Mouse (Mus musculus): Measurements from ENCODE around the gene Gp1ba. TPM values are rescaled to one million over a fixed set of nuclear protein-coding genes. Genes with fewer than 3 reads are reported as not detected.

Gene Gp1ba
- polyA plus RNA-seq, 1 experiment from 2014 or later = 0.15 TPM

DNA sequence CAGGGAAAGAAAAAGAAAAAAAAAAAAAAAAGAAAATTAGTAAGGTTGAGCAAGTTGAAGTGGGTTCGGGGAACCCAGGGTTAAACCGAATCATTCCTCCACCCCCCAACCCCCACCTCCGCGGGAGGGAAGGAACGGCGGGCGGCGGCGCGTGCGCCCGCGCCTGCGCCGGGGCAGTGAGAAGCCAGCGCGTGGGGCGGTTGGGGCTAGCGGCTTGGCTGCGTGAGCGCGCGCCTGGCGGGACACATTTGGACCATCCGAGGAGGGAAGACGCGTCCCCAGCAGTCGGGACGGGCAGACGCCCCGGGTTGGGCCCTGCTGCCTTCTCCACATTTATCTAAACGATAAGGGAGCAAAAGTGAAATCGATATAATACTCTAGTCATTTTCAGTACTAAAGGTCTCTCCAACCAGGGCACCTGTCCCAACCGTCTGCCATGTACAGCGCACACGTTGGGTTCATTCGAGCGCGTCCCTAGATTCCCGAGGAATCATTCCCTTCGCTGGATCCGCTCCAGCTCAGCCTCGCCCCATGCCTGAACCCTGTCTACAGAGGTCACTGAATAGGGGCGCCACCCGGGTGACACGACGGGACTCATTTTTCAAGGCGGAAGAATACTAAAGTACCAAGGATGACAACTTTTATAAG, 16.1 kb downstream of the Gp1ba start:
- Histone ChIP-seq H3K27ac (peak overlapping the region; percentile 99), H3K4me1 (peaks cover 50% of the 10 kb centered on the region), H3K9ac (peak overlapping the region; percentile 98), H3K36me3 (peaks cover 26% of the 10 kb centered on the region), H3K4me2 (replicated peaks) (peak overlapping the region; percentile 97), H3K9me3 (no peaks in the 10 kb centered on the region), H3K27me3 (no peaks in the 10 kb centered on the region), H3K4me3 (peak overlapping the region; percentile 99)
- WGBS = under 1% methylated on average over 44 of the region's 48 CpGs
- peak; percentile 29; the same call in 1 of the 2 replicates for ATAC-seq (ENCODE audit: insufficient number of reproducible peaks, insufficient read depth, low FRiP score, low TSS enrichment)

GRCm38 (mm10) chr11:70655571-70656455, 16.9 kb downstream of the Gp1ba start:
- 1% methylated on average over 61 of the region's 61 CpGs for WGBS
- Histone ChIP-seq H3K27ac (peak overlapping the region; percentile 99), H3K36me3 (peaks cover 28% of the 10 kb centered on the region), H3K9ac (peak overlapping the region; percentile 98), H3K4me1 (peaks cover 47% of the 10 kb centered on the region), H3K4me3 (peak overlapping the region; percentile 99), H3K4me2 (replicated peaks) (peak overlapping the region; percentile 97), H3K9me3 (no peaks in the 10 kb centered on the region), H3K27me3 (no peaks in the 10 kb centered on the region)
- ATAC-seq (ENCODE audit: insufficient number of reproducible peaks, insufficient read depth, low FRiP score, low TSS enrichment) = no peak

- 0 out of 2 replicates have a peak, but pooled peaks have one; percentile 29 for ATAC-seq (ENCODE audit: insufficient number of reproducible peaks, insufficient read depth, low FRiP score, low TSS enrichment)
- H3K4me1 ChIP-seq = peaks cover 47% of the 10 kb centered on the region
- H3K9ac ChIP-seq = peak overlapping the region; percentile 98
These were observed 17.6 kb downstream of the Gp1ba start for GRCm38 (mm10) chr11:70656456-70656927.

DNA sequence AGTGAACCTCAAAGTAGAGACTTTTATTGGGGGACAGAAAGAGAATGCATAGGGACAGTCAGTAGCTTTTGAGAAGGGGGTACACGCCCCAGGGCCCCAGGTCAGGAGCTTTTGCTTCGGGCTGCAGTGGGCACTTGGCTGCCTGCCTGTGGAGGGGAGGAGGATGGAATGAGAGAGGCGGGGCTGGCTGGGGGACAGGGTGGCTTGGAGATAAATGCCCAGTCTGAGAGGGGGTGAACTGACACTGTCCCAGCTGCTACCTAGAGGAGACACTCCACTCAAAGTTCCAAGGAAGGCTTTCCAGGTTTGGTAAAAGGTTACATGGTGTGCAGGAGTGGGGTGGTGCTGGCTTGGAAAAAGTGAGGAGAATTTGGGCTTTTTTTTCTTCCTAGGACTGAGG, 18.0 kb downstream of the Gp1ba start, which contains the start of gene Eno3:
Gene Eno3, plus strand, starts transcription at position 239 of the 400 bp plus-strand sequence.
- Histone ChIP-seq H3K9me3 (no peaks in the 10 kb centered on the region), H3K27me3 (no peaks in the 10 kb centered on the region), H3K4me2 (replicated peaks) (peak within 1 kb of the TSS; percentile 97), H3K9ac (peak within 1 kb of the TSS; percentile 98), H3K4me3 (peak within 1 kb of the TSS; percentile 99), H3K27ac (peak within 1 kb of the TSS; percentile 99), H3K4me1 (peaks cover 45% of the 10 kb centered on the region), H3K36me3 (peaks cover 25% of the 10 kb centered on the region)
- WGBS = 14% methylated on average over 3 of the region's 3 CpGs
- no peak for ATAC-seq (ENCODE audit: insufficient number of reproducible peaks, insufficient read depth, low FRiP score, low TSS enrichment)

More at GRCm38 (mm10) chr11:70656456-70656927, 17.6 kb downstream of the Gp1ba start:
- Histone ChIP-seq H3K4me2 (replicated peaks) (peak overlapping the region; percentile 97), H3K36me3 (peaks cover 26% of the 10 kb centered on the region), H3K27ac (peak overlapping the region; percentile 99), H3K9me3 (no peaks in the 10 kb centered on the region), H3K27me3 (no peaks in the 10 kb centered on the region), H3K4me3 (peak overlapping the region; percentile 99)
- WGBS = 2% methylated on average over 16 of the region's 16 CpGs

DNA sequence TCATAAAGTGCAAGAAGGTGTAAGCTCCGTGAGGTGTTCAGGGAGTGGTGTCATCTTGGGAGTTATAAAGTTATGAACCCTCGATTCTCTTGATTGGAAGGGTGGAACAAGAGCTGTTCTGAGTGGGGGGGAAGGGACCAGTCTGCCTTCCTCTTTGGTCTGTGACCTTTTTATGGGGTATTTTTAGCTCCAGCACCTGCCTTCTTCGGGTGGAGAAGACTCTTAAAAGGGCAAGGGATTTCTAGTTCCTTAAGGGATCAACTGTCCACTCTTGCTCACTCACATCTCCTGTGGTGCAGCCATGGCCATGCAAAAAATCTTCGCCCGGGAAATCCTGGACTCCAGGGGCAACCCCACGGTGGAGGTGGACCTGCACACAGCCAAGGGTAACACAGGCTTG, 18.7 kb downstream of the Gp1ba start:
- Histone ChIP-seq H3K36me3 (peaks cover 27% of the 10 kb centered on the region), H3K9ac (no peak overlapping the region), H3K4me1 (peaks cover 39% of the 10 kb centered on the region), H3K4me2 (replicated peaks) (0 out of 2 replicates have a peak overlapping the region, but pooled peaks have one; percentile 9), H3K9me3 (no peaks in the 10 kb centered on the region), H3K4me3 (no peak overlapping the region), H3K27me3 (no peaks in the 10 kb centered on the region), H3K27ac (peak overlapping the region; percentile 99)
- 46% methylated on average over 6 of the region's 6 CpGs for WGBS
- ATAC-seq (ENCODE audit: insufficient number of reproducible peaks, insufficient read depth, low FRiP score, low TSS enrichment) = no peak

GRCm38 (mm10) chr11:70657991-70658390, 19.1 kb downstream of the Gp1ba start:
- H3K36me3 ChIP-seq = peaks cover 27% of the 10 kb centered on the region
- peak overlapping the region; percentile 11; the same call in 1 of the 2 replicates for H3K9ac ChIP-seq
- ATAC-seq (ENCODE audit: insufficient number of reproducible peaks, insufficient read depth, low FRiP score, low TSS enrichment) = no peak
- H3K27ac ChIP-seq = peak overlapping the region; percentile 99; the same call in 1 of the 2 replicates
- H3K4me1 ChIP-seq = peaks cover 35% of the 10 kb centered on the region
- H3K4me3 ChIP-seq = no peak overlapping the region
- no peaks in the 10 kb centered on the region for H3K9me3 ChIP-seq
- H3K27me3 ChIP-seq = no peaks in the 10 kb centered on the region
- H3K4me2 ChIP-seq (replicated peaks) = no peak overlapping the region
- 47% methylated on average over 9 of the region's 9 CpGs for WGBS

DNA sequence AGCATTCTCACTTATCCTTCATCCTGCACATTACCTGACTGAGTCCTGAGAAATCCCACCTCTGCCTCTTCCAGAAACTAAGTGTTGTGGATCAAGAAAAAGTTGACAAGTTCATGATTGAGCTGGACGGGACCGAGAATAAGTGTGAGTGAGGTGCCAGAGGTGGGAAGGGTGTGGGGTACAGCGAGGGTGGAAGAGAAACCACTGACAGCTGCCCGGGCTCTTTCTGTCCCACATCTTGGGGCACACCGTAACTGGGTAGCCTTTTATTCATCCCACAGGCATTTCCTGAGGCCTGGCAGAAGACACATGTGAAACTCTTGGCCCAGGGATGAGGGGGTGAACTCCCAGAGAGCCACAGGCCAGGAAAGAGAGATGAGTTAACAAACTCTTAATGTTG, 19.6 kb downstream of the Gp1ba start:
- H3K4me2 ChIP-seq (replicated peaks) = no peak overlapping the region

GRCm38 (mm10) chr11:70658942-70659341, 20.0 kb downstream of the Gp1ba start:
- H3K27ac ChIP-seq = no peak overlapping the region
- no peak for ATAC-seq (ENCODE audit: insufficient number of reproducible peaks, insufficient read depth, low FRiP score, low TSS enrichment)
- peaks cover 36% of the 10 kb centered on the region for H3K36me3 ChIP-seq
- H3K4me2 ChIP-seq (replicated peaks) = no peak overlapping the region
- no peak overlapping the region for H3K9ac ChIP-seq
- no peaks in the 10 kb centered on the region for H3K27me3 ChIP-seq
- 69% methylated on average over 8 of the region's 8 CpGs for WGBS
- no peak overlapping the region for H3K4me3 ChIP-seq
- no peaks in the 10 kb centered on the region for H3K9me3 ChIP-seq
- peaks cover 35% of the 10 kb centered on the region for H3K4me1 ChIP-seq

More for the DNA sequence above, 19.6 kb downstream of the Gp1ba start:
- Histone ChIP-seq H3K4me1 (peaks cover 35% of the 10 kb centered on the region), H3K9me3 (no peaks in the 10 kb centered on the region), H3K27ac (no peak overlapping the region), H3K36me3 (peaks cover 32% of the 10 kb centered on the region), H3K4me3 (no peak overlapping the region), H3K27me3 (no peaks in the 10 kb centered on the region), H3K9ac (no peak overlapping the region)
- WGBS = 78% methylated on average over 5 of the region's 5 CpGs
- no peak for ATAC-seq (ENCODE audit: insufficient number of reproducible peaks, insufficient read depth, low FRiP score, low TSS enrichment)

- Histone ChIP-seq H3K27ac (no peak overlapping the region), H3K36me3 (peaks cover 51% of the 10 kb centered on the region), H3K9me3 (no peaks in the 10 kb centered on the region), H3K4me1 (peaks cover 33% of the 10 kb centered on the region), H3K9ac (no peak overlapping the region), H3K27me3 (no peaks in the 10 kb centered on the region), H3K4me3 (no peak overlapping the region), H3K4me2 (replicated peaks) (no peak overlapping the region)
- WGBS = 83% methylated on average over 8 of the region's 8 CpGs
- no peak for ATAC-seq (ENCODE audit: insufficient number of reproducible peaks, insufficient read depth, low FRiP score, low TSS enrichment)
These were observed 21.6 kb downstream of the Gp1ba start for GRCm38 (mm10) chr11:70660571-70660970.

DNA sequence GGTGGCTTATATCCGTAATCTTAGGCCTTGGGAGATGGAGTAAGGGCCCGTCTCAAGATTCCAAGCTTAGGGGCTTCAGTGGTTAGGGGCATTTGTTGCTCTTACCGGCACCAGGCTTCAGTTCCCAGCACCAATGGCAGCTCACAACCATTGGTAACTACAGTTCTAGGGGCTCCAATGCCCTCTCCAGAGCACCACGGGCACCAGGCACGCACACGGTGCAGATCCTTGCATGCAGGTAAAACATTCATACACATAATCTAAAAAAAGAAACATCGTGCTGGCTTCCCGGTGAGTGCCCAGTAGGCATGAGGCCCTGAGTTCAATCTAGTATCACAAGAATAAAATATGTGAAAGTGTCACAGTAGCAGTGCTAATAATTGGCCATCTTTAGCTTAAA, 24.2 kb downstream of the Gp1ba start:
- Histone ChIP-seq H3K9me3 (no peaks in the 10 kb centered on the region), H3K4me2 (replicated peaks) (no peak overlapping the region), H3K27me3 (no peaks in the 10 kb centered on the region), H3K4me1 (peaks cover 24% of the 10 kb centered on the region), H3K36me3 (peaks cover 61% of the 10 kb centered on the region), H3K4me3 (no peak overlapping the region), H3K27ac (no peak overlapping the region), H3K9ac (no peak overlapping the region)
- no peak for ATAC-seq (ENCODE audit: insufficient number of reproducible peaks, insufficient read depth, low FRiP score, low TSS enrichment)
- 93% methylated on average over 8 of the region's 8 CpGs for WGBS

- Histone ChIP-seq H3K4me1 (peaks cover 18% of the 10 kb centered on the region), H3K36me3 (peaks cover 61% of the 10 kb centered on the region), H3K4me3 (no peak overlapping the region), H3K27me3 (no peaks in the 10 kb centered on the region), H3K9me3 (no peaks in the 10 kb centered on the region), H3K4me2 (replicated peaks) (no peak overlapping the region), H3K27ac (no peak overlapping the region), H3K9ac (no peak overlapping the region)
- ATAC-seq (ENCODE audit: insufficient number of reproducible peaks, insufficient read depth, low FRiP score, low TSS enrichment) = no peak
- 94% methylated on average over 6 of the region's 6 CpGs for WGBS
These were observed 25.0 kb downstream of the Gp1ba start for GRCm38 (mm10) chr11:70663957-70664356.
